Mouse (Mus musculus) brain, embryonic 14.5 days (tissue): ENCODE results near the gene Iqsec1.

Experiments
- CTCF ChIP-seq: fragments of 200-500 bp; IDR thresholded peaks from 2 replicates; pipeline ENCODE4 v1.5.1; 2012; ENCODE audit warnings: inconsistent platforms, mild to moderate bottlenecking, moderate library complexity, borderline replicate concordance; ENCODE audit not compliant: insufficient read depth, insufficient read length; ENCODE audit errors: extremely low read depth
- POLR2A ChIP-seq: fragments of 200-500 bp; IDR thresholded peaks from 2 replicates; pipeline ENCODE4 v1.6.1; 2012; ENCODE audit warnings: mild to moderate bottlenecking, inconsistent platforms, borderline replicate concordance; ENCODE audit not compliant: poor library complexity, insufficient read depth, insufficient read length, severe bottlenecking; ENCODE audit errors: extremely low read depth

DNA sequence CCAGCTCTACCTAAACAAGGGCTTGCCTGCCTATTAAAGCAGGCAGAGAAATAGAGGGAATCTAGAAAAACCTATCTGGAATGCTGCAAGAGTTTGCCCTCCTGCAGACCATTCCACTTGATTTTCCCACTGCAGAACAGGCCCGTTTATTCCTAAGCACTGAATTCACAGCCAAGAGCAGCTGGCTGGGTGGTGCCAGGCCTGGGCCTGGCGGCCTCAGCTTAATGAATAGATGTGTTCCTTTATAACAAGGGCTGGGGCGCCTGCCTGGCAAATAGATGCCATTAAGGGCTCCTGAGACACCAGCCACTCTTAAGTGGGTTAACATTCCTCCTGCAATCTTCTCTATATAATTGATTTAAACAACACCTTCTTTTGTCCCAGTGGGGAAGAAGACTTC, 265.5 kb downstream of the Iqsec1 start:
- TF ChIP-seq CTCF (no peak), POLR2A (no peak)
